Mouse (Mus musculus): ENCODE measurements around the gene Lhx9. TPM values are rescaled to one million over a fixed set of nuclear protein-coding genes. Genes with fewer than 3 reads are reported as not detected.

Gene Lhx9
- polyA plus RNA-seq, 1 experiment from 2014 or later = 127 TPM

GRCm38 (mm10) chr1:138841306-138842095 is 6.9 kb downstream of the Lhx9 start:
- Histone ChIP-seq H3K27ac (ENCODE audit: low read length) (peak overlapping the region; percentile 94), H3K36me3 (ENCODE audit: control insufficient read depth, insufficient read depth, low read length) (no peaks in the 10 kb centered on the region), H3K9me3 (replicated peaks; ENCODE audit: control insufficient read depth, low read length, poor library complexity, severe bottlenecking) (no peaks in the 10 kb centered on the region), H3K4me3 (ENCODE audit: low read depth, low read length) (peak overlapping the region; percentile 50), H3K9ac (ENCODE audit: low read depth, low read length) (peak overlapping the region; percentile 73), H3K4me1 (ENCODE audit: control insufficient read depth, insufficient read depth, low read length) (no peaks in the 10 kb centered on the region), H3K27me3 (ENCODE audit: control insufficient read depth, insufficient read depth, low read depth, low read length) (peaks cover 23% of the 10 kb centered on the region), H3K4me2 (ENCODE audit: low read length) (peak overlapping the region; percentile 47)
- WGBS = 1% methylated on average over 54 of the region's 54 CpGs
- no peak for ATAC-seq

DNA sequence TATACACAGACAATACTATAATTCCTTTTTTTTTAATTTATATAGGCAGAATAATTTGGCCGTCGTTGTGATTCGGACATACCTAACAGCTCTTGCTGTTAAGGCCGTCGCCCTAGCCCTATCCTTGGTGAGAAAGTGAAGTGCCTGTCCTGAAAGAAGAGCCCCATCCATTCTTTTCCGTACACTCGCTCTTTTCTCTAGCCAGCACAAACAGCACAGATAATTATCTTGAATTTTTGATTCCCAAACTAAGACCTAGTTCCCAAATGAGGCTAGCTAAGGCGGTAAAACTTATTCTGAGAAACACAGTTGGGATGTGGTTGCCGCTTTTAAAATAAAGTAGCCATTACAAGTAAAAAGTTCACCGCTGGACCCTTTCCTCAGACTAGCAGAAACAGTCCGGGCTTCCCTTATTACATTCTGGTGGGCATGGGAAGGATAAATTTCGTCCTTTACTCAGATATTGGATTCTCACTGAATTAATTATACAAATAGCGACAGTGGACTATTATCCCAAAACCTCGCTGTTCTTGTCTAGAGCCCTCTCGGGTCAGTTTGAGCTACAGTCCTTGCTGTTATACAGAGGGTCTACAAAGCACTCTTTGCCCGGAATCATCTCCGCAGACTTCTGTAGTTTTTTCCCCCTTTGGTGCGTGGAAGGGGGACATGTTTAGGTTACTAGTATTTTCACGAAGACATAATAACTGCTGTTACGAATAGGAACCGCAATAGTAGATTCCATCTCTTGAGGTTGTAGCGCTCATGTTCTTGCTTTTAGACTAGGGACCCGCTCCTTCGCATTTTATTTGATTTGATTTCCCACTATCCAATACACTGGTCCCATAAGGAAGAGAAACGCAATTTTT is 7.7 kb downstream of the Lhx9 start:
- Histone ChIP-seq H3K4me1 (ENCODE audit: control insufficient read depth, insufficient read depth, low read length) (no peaks in the 10 kb centered on the region), H3K27me3 (ENCODE audit: control insufficient read depth, insufficient read depth, low read depth, low read length) (peaks cover 28% of the 10 kb centered on the region), H3K4me2 (ENCODE audit: low read length) (peak overlapping the region; percentile 47), H3K9me3 (replicated peaks; ENCODE audit: control insufficient read depth, low read length, poor library complexity, severe bottlenecking) (no peaks in the 10 kb centered on the region), H3K9ac (ENCODE audit: low read depth, low read length) (peak overlapping the region; percentile 73), H3K36me3 (ENCODE audit: control insufficient read depth, insufficient read depth, low read length) (no peaks in the 10 kb centered on the region), H3K4me3 (ENCODE audit: low read depth, low read length) (peak overlapping the region; percentile 50), H3K27ac (ENCODE audit: low read length) (peak overlapping the region; percentile 94)
- no peak for ATAC-seq
- WGBS = 4% methylated on average over 25 of the region's 25 CpGs

DNA sequence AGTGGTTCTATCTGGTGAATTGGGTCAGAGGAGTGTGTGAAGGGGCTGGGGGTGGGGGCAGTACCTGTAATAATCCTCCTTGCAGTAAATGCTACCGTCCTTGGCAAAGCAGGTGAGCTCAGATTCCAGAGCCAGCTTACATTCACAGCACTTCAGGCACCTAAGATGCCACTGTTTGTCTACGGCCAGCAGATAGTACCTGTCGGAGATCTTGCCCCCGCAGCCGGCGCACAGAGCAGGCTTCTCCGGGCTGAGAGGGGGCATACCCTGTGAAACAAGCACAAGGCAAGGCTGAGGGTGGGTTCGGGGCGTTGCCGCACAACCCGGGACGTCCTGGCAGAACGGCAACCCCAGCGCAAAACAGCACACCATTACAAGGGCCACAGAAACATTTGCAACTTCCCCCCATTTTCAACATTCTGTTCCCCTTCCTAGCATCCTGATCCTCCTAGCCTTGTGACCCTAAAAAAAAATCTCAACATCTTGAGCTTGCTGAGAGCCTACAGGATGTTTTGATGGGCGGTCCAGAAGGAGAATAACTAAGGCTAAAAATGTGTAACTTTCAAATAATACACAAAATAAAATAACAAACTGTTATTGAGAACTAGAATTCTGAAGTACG is 8.5 kb downstream of the Lhx9 start:
- Histone ChIP-seq H3K36me3 (ENCODE audit: control insufficient read depth, insufficient read depth, low read length) (no peaks in the 10 kb centered on the region), H3K4me2 (ENCODE audit: low read length) (peak overlapping the region; percentile 71), H3K9me3 (replicated peaks; ENCODE audit: control insufficient read depth, low read length, poor library complexity, severe bottlenecking) (no peaks in the 10 kb centered on the region), H3K4me1 (ENCODE audit: control insufficient read depth, insufficient read depth, low read length) (no peaks in the 10 kb centered on the region), H3K27me3 (ENCODE audit: control insufficient read depth, insufficient read depth, low read depth, low read length) (peaks cover 23% of the 10 kb centered on the region), H3K27ac (ENCODE audit: low read length) (peak overlapping the region; percentile 94), H3K4me3 (ENCODE audit: low read depth, low read length) (peak overlapping the region; percentile 50), H3K9ac (ENCODE audit: low read depth, low read length) (peak overlapping the region; percentile 74)
- 2% methylated on average over 16 of the region's 16 CpGs for WGBS
- ATAC-seq = no peak

- peak overlapping the region; percentile 50 for H3K4me3 ChIP-seq (ENCODE audit: low read depth, low read length)
- H3K4me1 ChIP-seq (ENCODE audit: control insufficient read depth, insufficient read depth, low read length) = no peaks in the 10 kb centered on the region
- peak overlapping the region; percentile 74 for H3K9ac ChIP-seq (ENCODE audit: low read depth, low read length)
- no peaks in the 10 kb centered on the region for H3K36me3 ChIP-seq (ENCODE audit: control insufficient read depth, insufficient read depth, low read length)
- H3K9me3 ChIP-seq (replicated peaks; ENCODE audit: control insufficient read depth, low read length, poor library complexity, severe bottlenecking) = no peaks in the 10 kb centered on the region
- H3K27ac ChIP-seq (ENCODE audit: low read length) = peak overlapping the region; percentile 94
- peak overlapping the region; percentile 71 for H3K4me2 ChIP-seq (ENCODE audit: low read length)
- WGBS = 6% methylated on average over 2 of the region's 2 CpGs
- no peak for ATAC-seq
- peaks cover 24% of the 10 kb centered on the region for H3K27me3 ChIP-seq (ENCODE audit: control insufficient read depth, insufficient read depth, low read depth, low read length)
Observed at GRCm38 (mm10) chr1:138839291-138839690, 9.1 kb downstream of the Lhx9 start.

- 10% methylated on average over 27 of the region's 27 CpGs for WGBS
- Histone ChIP-seq H3K4me3 (ENCODE audit: low read depth, low read length) (peak overlapping the region; percentile 50), H3K36me3 (ENCODE audit: control insufficient read depth, insufficient read depth, low read length) (no peaks in the 10 kb centered on the region), H3K27me3 (ENCODE audit: control insufficient read depth, insufficient read depth, low read depth, low read length) (peaks cover 23% of the 10 kb centered on the region), H3K4me2 (ENCODE audit: low read length) (peak overlapping the region; percentile 71), H3K4me1 (ENCODE audit: control insufficient read depth, insufficient read depth, low read length) (no peaks in the 10 kb centered on the region), H3K9me3 (replicated peaks; ENCODE audit: control insufficient read depth, low read length, poor library complexity, severe bottlenecking) (no peaks in the 10 kb centered on the region), H3K9ac (ENCODE audit: low read depth, low read length) (peak overlapping the region; percentile 74), H3K27ac (ENCODE audit: low read length) (peak overlapping the region; percentile 94)
- no peak for ATAC-seq
Observed at GRCm38 (mm10) chr1:138837786-138838743, 10.3 kb downstream of the Lhx9 start.

GRCm38 (mm10) chr1:138835355-138835900 is 12.9 kb downstream of the Lhx9 start:
- no peak for ATAC-seq
- Histone ChIP-seq H3K36me3 (ENCODE audit: control insufficient read depth, insufficient read depth, low read length) (no peaks in the 10 kb centered on the region), H3K27me3 (ENCODE audit: control insufficient read depth, insufficient read depth, low read depth, low read length) (peaks cover 34% of the 10 kb centered on the region), H3K9me3 (replicated peaks; ENCODE audit: control insufficient read depth, low read length, poor library complexity, severe bottlenecking) (no peaks in the 10 kb centered on the region), H3K4me3 (ENCODE audit: low read depth, low read length) (peak overlapping the region; percentile 50), H3K4me1 (ENCODE audit: control insufficient read depth, insufficient read depth, low read length) (peaks cover 3% of the 10 kb centered on the region; the same call in 1 of the 2 replicates), H3K4me2 (ENCODE audit: low read length) (peak overlapping the region; percentile 71), H3K9ac (ENCODE audit: low read depth, low read length) (peak overlapping the region; percentile 74), H3K27ac (ENCODE audit: low read length) (peak overlapping the region; percentile 94)
- WGBS = 3% methylated on average over 3 of the region's 3 CpGs

GRCm38 (mm10) chr1:138831309-138831708 is 17.1 kb downstream of the Lhx9 start:
- peak overlapping the region; percentile 30 for H3K4me3 ChIP-seq (ENCODE audit: low read depth, low read length)
- peak; percentile 54; the same call in 1 of the 2 replicates for ATAC-seq
- peak overlapping the region; percentile 63 for H3K4me2 ChIP-seq (ENCODE audit: low read length)
- H3K27ac ChIP-seq (ENCODE audit: low read length) = peak overlapping the region; percentile 57; the same call in 1 of the 2 replicates
- H3K36me3 ChIP-seq (ENCODE audit: control insufficient read depth, insufficient read depth, low read length) = no peaks in the 10 kb centered on the region
- peaks cover 3% of the 10 kb centered on the region; the same call in 1 of the 2 replicates for H3K4me1 ChIP-seq (ENCODE audit: control insufficient read depth, insufficient read depth, low read length)
- H3K9ac ChIP-seq (ENCODE audit: low read depth, low read length) = peak overlapping the region; percentile 40; the same call in 1 of the 2 replicates
- H3K27me3 ChIP-seq (ENCODE audit: control insufficient read depth, insufficient read depth, low read depth, low read length) = peaks cover 20% of the 10 kb centered on the region
- WGBS = 1% methylated on average over 16 of the region's 16 CpGs
- H3K9me3 ChIP-seq (replicated peaks; ENCODE audit: control insufficient read depth, low read length, poor library complexity, severe bottlenecking) = no peaks in the 10 kb centered on the region

DNA sequence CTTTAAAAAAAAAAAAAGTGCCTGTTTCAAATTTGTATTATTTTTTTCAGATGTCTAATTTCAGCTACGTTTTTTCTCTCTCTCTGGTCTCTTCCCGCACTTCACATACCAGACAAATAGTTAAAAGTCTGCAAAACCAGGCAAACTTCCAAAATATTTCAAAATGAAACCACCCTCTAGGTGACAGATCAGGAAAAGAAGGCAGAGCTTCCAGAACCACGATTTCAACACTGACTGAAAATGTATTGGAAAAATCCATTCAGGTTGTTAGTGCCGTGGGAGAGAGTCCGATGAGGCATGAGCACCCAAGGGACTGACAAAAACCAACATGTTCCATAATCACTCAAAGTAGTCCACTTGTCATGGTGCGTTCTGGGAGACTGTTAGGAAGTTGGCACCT is 21.5 kb downstream of the Lhx9 start:
- no peak overlapping the region for H3K4me2 ChIP-seq (ENCODE audit: low read length)
- no peak overlapping the region for H3K9ac ChIP-seq (ENCODE audit: low read depth, low read length)
- ATAC-seq = no peak
- peaks cover under 1% of the 10 kb centered on the region; the same call in 1 of the 2 replicates for H3K27me3 ChIP-seq (ENCODE audit: control insufficient read depth, insufficient read depth, low read depth, low read length)
- H3K36me3 ChIP-seq (ENCODE audit: control insufficient read depth, insufficient read depth, low read length) = no peaks in the 10 kb centered on the region
- H3K9me3 ChIP-seq (replicated peaks; ENCODE audit: control insufficient read depth, low read length, poor library complexity, severe bottlenecking) = no peaks in the 10 kb centered on the region
- peaks cover 3% of the 10 kb centered on the region; the same call in 1 of the 2 replicates for H3K4me1 ChIP-seq (ENCODE audit: control insufficient read depth, insufficient read depth, low read length)
- peak overlapping the region; percentile 61 for H3K27ac ChIP-seq (ENCODE audit: low read length)
- 66% methylated on average over 6 of the region's 6 CpGs for WGBS
- no peak overlapping the region for H3K4me3 ChIP-seq (ENCODE audit: low read depth, low read length)
